Mouse (Mus musculus): ENCODE measurements around the gene Bloc1s1. TPM values are rescaled to one million over a fixed set of nuclear protein-coding genes. Genes with fewer than 3 reads are reported as not detected.

The Bloc1s1 gene
- total RNA-seq, 1 experiment = 90.0 TPM

GRCm38 (mm10) chr10:128870341-128870740, 53.5 kb downstream of the Bloc1s1 start:
- no peak overlapping the region for H3K27ac ChIP-seq (ENCODE audit: insufficient read depth, low read depth, low read length, poor library complexity, severe bottlenecking)
- no peaks in the 10 kb centered on the region for H3K9me3 ChIP-seq (ENCODE audit: control insufficient read depth, insufficient read depth, low read depth, low read length)
- H3K4me3 ChIP-seq (ENCODE audit: insufficient read depth in 1 of 2, low read depth in 1 of 2, low read length in 2 of 2, poor library complexity in 1 of 2, severe bottlenecking in 1 of 2) = no peak overlapping the region
- no peak for DNase-seq (ENCODE audit: low read depth, low spot score)
- in situ Hi-C loops (cut with MboI; ENCODE audit: low sequenced_read_pairs in 2 of 2, unreplicated experiment in 2 of 2) = no loop called here
- no peaks in the 10 kb centered on the region for H3K4me1 ChIP-seq (ENCODE audit: control insufficient read depth in 2 of 2, insufficient read depth in 2 of 2, low read length in 2 of 2, poor library complexity in 1 of 2)
- peaks cover 10% of the 10 kb centered on the region for H3K36me3 ChIP-seq (ENCODE audit: control insufficient read depth, insufficient read depth, low read length, poor library complexity, severe bottlenecking)
- no peak overlapping the region for H3K9ac ChIP-seq (ENCODE audit: insufficient read depth, low read depth, low read length, poor library complexity, severe bottlenecking)
- TF ChIP-seq HCFC1 (IDR thresholded peaks at IDR 0.05; ENCODE audit: borderline replicate concordance, insufficient read depth, low read length) (no peak), ZNF384 (IDR thresholded peaks at IDR 0.05; ENCODE audit: low read depth, low read length) (no peak), CHD2 (IDR thresholded peaks at IDR 0.05; ENCODE audit: low read depth, low read length) (no peak), MAFK (IDR thresholded peaks at IDR 0.05; ENCODE audit: insufficient read depth, low read depth, low read length) (no peak), ZC3H11A (IDR thresholded peaks at IDR 0.05; ENCODE audit: borderline replicate concordance, low read depth, low read length) (no peak)

Other genes with a start within 250 kb of the Bloc1s1 start
- gene Suox, start 250.0 kb downstream of the Bloc1s1 start, total RNA-seq (2012; rRNA removed) = 7.0 and 7.4 TPM in 2 replicates
- 23.2 and 32.8 TPM in 2 replicates for gene Rab5b, start 227.8 kb downstream of the Bloc1s1 start, total RNA-seq (2012; rRNA removed)
- 11.4 and 44.2 TPM in 2 replicates for gene Pmel, start 219.8 kb downstream of the Bloc1s1 start, total RNA-seq (2012; rRNA removed)
- gene Cdk2, start 219.0 kb downstream of the Bloc1s1 start, total RNA-seq (2012; rRNA removed) = 40.7 and 43.5 TPM in 2 replicates
- gene Dgka, start 179.2 kb downstream of the Bloc1s1 start, total RNA-seq (2012; rRNA removed) = 11.9 and 19.3 TPM in 2 replicates
- gene Pym1, start 176.1 kb downstream of the Bloc1s1 start, total RNA-seq (2012; rRNA removed) = 71.7 and 78.6 TPM in 2 replicates
- 0.37 and 0.94 TPM in 2 replicates for gene Mmp19, start 133.1 kb downstream of the Bloc1s1 start, total RNA-seq (2012; rRNA removed)
- 51.9 and 53.0 TPM in 2 replicates for gene Dnajc14, start 120.0 kb downstream of the Bloc1s1 start, total RNA-seq (2012; rRNA removed)
- gene Tmem198b, start 119.7 kb downstream of the Bloc1s1 start, total RNA-seq (2012; rRNA removed) = 7.7 and 11.0 TPM in 2 replicates
- gene Sarnp, start 106.7 kb downstream of the Bloc1s1 start, total RNA-seq (2012; rRNA removed) = 70.1 and 101 TPM in 2 replicates
- 145 and 155 TPM in 2 replicates for gene Ormdl2, start 102.4 kb downstream of the Bloc1s1 start, total RNA-seq (2012; rRNA removed)
- gene Gdf11, start 32.3 kb downstream of the Bloc1s1 start, total RNA-seq (2012; rRNA removed) = 3.1 and 4.6 TPM in 2 replicates
- gene Cd63, start 23.0 kb downstream of the Bloc1s1 start, total RNA-seq (2012; rRNA removed) = 158 and 226 TPM in 2 replicates
- gene Rdh5, start 1.1 kb downstream of the Bloc1s1 start, total RNA-seq (2012; rRNA removed) = 3.9 and 6.8 TPM in 2 replicates
- 10.1 and 17.6 TPM in 2 replicates for gene Itga7, start 9.8 kb upstream of the Bloc1s1 start, total RNA-seq (2012; rRNA removed)
- gene Mettl7b, start 37.0 kb upstream of the Bloc1s1 start, total RNA-seq (2012; rRNA removed) = 0.26 and 0.58 TPM in 2 replicates
- gene Olfr9, start 65.4 kb upstream of the Bloc1s1 start, total RNA-seq (2012; rRNA removed) = not detected in 2 replicates
- not detected in 2 replicates for gene Olfr763, start 86.8 kb upstream of the Bloc1s1 start, total RNA-seq (2012; rRNA removed)
- not detected in 2 replicates for gene Olfr764-ps1, start 115.9 kb upstream of the Bloc1s1 start, total RNA-seq (2012; rRNA removed)
- gene Olfr765, start 126.0 kb upstream of the Bloc1s1 start, total RNA-seq (2012; rRNA removed) = not detected in 2 replicates
- gene Olfr766-ps1, start 144.9 kb upstream of the Bloc1s1 start, total RNA-seq (2012; rRNA removed) = not detected in 2 replicates
- not detected in 2 replicates for gene Olfr767, start 158.9 kb upstream of the Bloc1s1 start, total RNA-seq (2012; rRNA removed)
- not detected in 2 replicates for gene Olfr768, start 175.3 kb upstream of the Bloc1s1 start, total RNA-seq (2012; rRNA removed)
- not detected in 2 replicates for gene Olfr769, start 193.8 kb upstream of the Bloc1s1 start, total RNA-seq (2012; rRNA removed)
- gene Olfr770, start 215.0 kb upstream of the Bloc1s1 start, total RNA-seq (2012; rRNA removed) = not detected in 2 replicates
- gene Olfr771, start 240.7 kb upstream of the Bloc1s1 start, total RNA-seq (2012; rRNA removed) = not detected in 2 replicates

All from ES-E14 (cell line).